Mouse (Mus musculus): ENCODE data around the gene Frmpd4. TPM values are rescaled to one million over a fixed set of nuclear protein-coding genes. Genes with fewer than 3 reads are reported as not detected.

Frmpd4 gene
- polyA plus RNA-seq, 1 experiment = 0.05 TPM

DNA sequence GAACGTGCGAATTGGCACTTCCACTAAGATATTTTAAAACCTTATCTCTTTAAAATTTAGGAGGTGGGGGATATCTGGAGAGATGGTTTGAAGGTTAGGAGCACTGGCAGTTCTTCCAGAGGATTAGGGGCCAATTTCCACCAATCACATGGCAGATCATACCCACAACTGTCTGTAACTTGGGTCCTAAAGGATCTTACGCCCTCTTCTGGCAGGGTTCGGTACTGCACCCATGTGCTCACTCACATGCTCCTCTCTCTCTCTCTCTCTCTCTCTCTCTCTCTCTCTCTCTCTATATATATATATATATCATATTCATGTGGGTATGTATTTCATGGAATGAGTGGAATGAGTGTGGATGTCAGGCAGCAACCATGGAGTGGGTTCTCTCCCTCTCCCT lies 759.7 kb downstream of the Frmpd4 start:
- H3K79me2 ChIP-seq (ENCODE audit: control insufficient read depth, insufficient read depth) = no peaks in the 10 kb centered on the region
- H3K36me3 ChIP-seq (ENCODE audit: control insufficient read depth, insufficient read depth) = no peaks in the 10 kb centered on the region
- TF ChIP-seq TCF12 (IDR thresholded peaks at IDR 0.05; ENCODE audit: insufficient read depth, poor library complexity, severe bottlenecking) (no peak), E2F4 (IDR thresholded peaks at IDR 0.05; ENCODE audit: insufficient read depth) (no peak), MYOD1 (IDR thresholded peaks at IDR 0.05; ENCODE audit: control insufficient read depth in 1 of 3, insufficient read length in 2 of 3, low read depth in 2 of 3) (no peak), POLR2A (IDR thresholded peaks at IDR 0.05; ENCODE audit: insufficient read length, low read depth) (no peak), SRF (IDR thresholded peaks at IDR 0.05; ENCODE audit: control insufficient read depth, insufficient read length, low read depth) (no peak), USF1 (IDR thresholded peaks at IDR 0.05; ENCODE audit: low read depth) (no peak), REST (IDR thresholded peaks at IDR 0.05; ENCODE audit: insufficient read depth, insufficient read length) (no peak), CEBPB (IDR thresholded peaks at IDR 0.05; ENCODE audit: insufficient read depth, poor library complexity, severe bottlenecking) (no peak), MAX (IDR thresholded peaks at IDR 0.05; ENCODE audit: low read depth) (no peak), POLR2AphosphoS2 (IDR thresholded peaks at IDR 0.05; ENCODE audit: insufficient read length, low read depth) (no peak), TCF3 (IDR thresholded peaks at IDR 0.05; ENCODE audit: insufficient read length, low read depth) (no peak), MYOG (IDR thresholded peaks at IDR 0.05; ENCODE audit: control insufficient read depth in 1 of 3, insufficient read depth in 1 of 3, insufficient read length in 2 of 3, low read depth in 2 of 3) (no peak)
- H3K4me3 ChIP-seq = no peak overlapping the region
- no peaks in the 10 kb centered on the region for H3K27me3 ChIP-seq (ENCODE audit: control insufficient read depth, insufficient read depth, insufficient read length)
- H3ac ChIP-seq (ENCODE audit: control insufficient read depth, insufficient read length) = no peak overlapping the region
- no peak overlapping the region for H3K4me2 ChIP-seq (ENCODE audit: low read depth)

DNA sequence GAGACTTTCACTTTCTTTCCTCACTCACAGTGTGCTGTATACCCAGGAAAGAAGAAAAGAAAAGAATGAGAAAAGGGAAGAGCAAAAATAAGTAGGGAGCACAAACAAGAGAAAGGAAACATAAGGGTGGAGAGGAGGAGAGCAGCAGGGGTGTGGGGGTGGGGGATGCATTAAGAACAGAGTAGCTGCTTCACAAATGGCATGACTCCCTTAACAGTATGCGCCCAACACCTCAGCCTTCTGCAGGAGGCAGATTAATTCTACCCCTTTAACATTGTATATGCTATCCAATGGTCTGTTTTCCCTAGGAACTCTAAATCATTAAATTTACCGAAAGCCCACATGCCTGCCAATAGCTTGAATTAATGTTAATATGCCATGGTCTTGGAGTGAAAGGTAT lies 766.9 kb downstream of the Frmpd4 start:
- TF ChIP-seq E2F4 (IDR thresholded peaks at IDR 0.05; ENCODE audit: insufficient read depth) = no peak
- TF ChIP-seq MYOD1 (IDR thresholded peaks at IDR 0.05; ENCODE audit: control insufficient read depth in 1 of 3, insufficient read length in 2 of 3, low read depth in 2 of 3) = no peak
- no peak for TF ChIP-seq CEBPB (IDR thresholded peaks at IDR 0.05; ENCODE audit: insufficient read depth, poor library complexity, severe bottlenecking)
- TF ChIP-seq TCF12 (IDR thresholded peaks at IDR 0.05; ENCODE audit: insufficient read depth, poor library complexity, severe bottlenecking) = no peak
- TF ChIP-seq POLR2AphosphoS2 (IDR thresholded peaks at IDR 0.05; ENCODE audit: insufficient read length, low read depth) = no peak
- TF ChIP-seq USF1 (IDR thresholded peaks at IDR 0.05; ENCODE audit: low read depth) = no peak
- no peak for TF ChIP-seq POLR2A (IDR thresholded peaks at IDR 0.05; ENCODE audit: insufficient read length, low read depth)
- no peak for TF ChIP-seq MAX (IDR thresholded peaks at IDR 0.05; ENCODE audit: low read depth)
- TF ChIP-seq REST (IDR thresholded peaks at IDR 0.05; ENCODE audit: insufficient read depth, insufficient read length) = no peak
- Histone ChIP-seq H3K27me3 (ENCODE audit: control insufficient read depth, insufficient read depth, insufficient read length) (no peaks in the 10 kb centered on the region), H3K4me3 (no peak overlapping the region), H3K4me2 (ENCODE audit: low read depth) (no peak overlapping the region), H3ac (ENCODE audit: control insufficient read depth, insufficient read length) (no peak overlapping the region), H3K36me3 (ENCODE audit: control insufficient read depth, insufficient read depth) (no peaks in the 10 kb centered on the region), H3K79me2 (ENCODE audit: control insufficient read depth, insufficient read depth) (no peaks in the 10 kb centered on the region)

DNA sequence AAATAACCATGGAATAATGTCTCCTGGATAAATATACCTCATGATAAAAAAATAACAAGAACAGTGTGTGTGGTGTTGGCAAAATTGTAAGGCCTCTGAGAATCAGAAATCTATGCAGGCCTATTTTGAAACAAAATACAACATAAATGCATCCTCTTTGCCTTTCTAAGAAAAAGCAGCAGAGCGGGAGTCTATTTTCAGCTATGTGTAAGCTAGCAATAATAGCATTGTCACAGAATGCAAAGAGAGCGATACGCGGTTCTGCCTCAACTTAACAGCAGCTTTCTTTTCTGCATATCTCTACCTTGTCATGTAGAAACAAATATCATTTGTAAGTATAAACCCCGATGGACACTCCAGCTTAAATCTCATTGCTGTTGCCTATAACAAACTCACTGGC lies 768.5 kb downstream of the Frmpd4 start:
- H3K27me3 ChIP-seq (ENCODE audit: control insufficient read depth, insufficient read depth, insufficient read length) = no peaks in the 10 kb centered on the region
- H3K4me3 ChIP-seq = no peak overlapping the region
- no peaks in the 10 kb centered on the region for H3K36me3 ChIP-seq (ENCODE audit: control insufficient read depth, insufficient read depth)
- no peak overlapping the region for H3K4me2 ChIP-seq (ENCODE audit: low read depth)
- H3K79me2 ChIP-seq (ENCODE audit: control insufficient read depth, insufficient read depth) = no peaks in the 10 kb centered on the region
- no peak overlapping the region for H3ac ChIP-seq (ENCODE audit: control insufficient read depth, insufficient read length)
- no peak for TF ChIP-seq POLR2AphosphoS2 (IDR thresholded peaks at IDR 0.05; ENCODE audit: insufficient read length, low read depth)
- no peak for TF ChIP-seq TCF3 (IDR thresholded peaks at IDR 0.05; ENCODE audit: insufficient read length, low read depth)
- no peak for TF ChIP-seq POLR2A (IDR thresholded peaks at IDR 0.05; ENCODE audit: insufficient read length, low read depth)
- no peak for TF ChIP-seq CEBPB (IDR thresholded peaks at IDR 0.05; ENCODE audit: insufficient read depth, poor library complexity, severe bottlenecking)
- TF ChIP-seq E2F4 (IDR thresholded peaks at IDR 0.05; ENCODE audit: insufficient read depth) = no peak

DNA sequence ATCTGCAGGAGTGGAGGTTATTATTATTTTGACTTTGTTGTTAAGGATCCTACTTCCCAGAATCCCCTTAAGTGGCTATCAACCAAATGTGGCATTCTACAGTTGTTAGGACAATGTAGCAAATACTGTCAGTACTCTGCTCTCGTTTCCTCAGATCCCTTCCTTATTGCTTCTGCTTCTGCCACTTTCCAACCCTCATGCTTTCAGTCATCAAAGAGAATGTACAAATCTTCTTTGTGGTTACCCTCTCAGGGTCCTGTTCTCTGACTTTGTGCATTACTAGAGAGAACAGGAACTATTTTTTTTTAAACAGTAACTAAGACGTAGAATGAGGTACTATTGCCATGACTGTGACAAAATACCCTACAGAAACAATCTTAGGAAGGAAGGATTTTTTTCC lies 788.3 kb downstream of the Frmpd4 start:
- TF ChIP-seq MYOD1 (IDR thresholded peaks at IDR 0.05; ENCODE audit: control insufficient read depth in 1 of 3, insufficient read length in 2 of 3, low read depth in 2 of 3) = no peak
- no peak for TF ChIP-seq MAX (IDR thresholded peaks at IDR 0.05; ENCODE audit: low read depth)
- TF ChIP-seq CEBPB (IDR thresholded peaks at IDR 0.05; ENCODE audit: insufficient read depth, poor library complexity, severe bottlenecking) = no peak
- TF ChIP-seq POLR2A (IDR thresholded peaks at IDR 0.05; ENCODE audit: insufficient read length, low read depth) = no peak
- no peak for TF ChIP-seq E2F4 (IDR thresholded peaks at IDR 0.05; ENCODE audit: insufficient read depth)
- TF ChIP-seq SRF (IDR thresholded peaks at IDR 0.05; ENCODE audit: control insufficient read depth, insufficient read length, low read depth) = no peak
- TF ChIP-seq TCF12 (IDR thresholded peaks at IDR 0.05; ENCODE audit: insufficient read depth, poor library complexity, severe bottlenecking) = no peak
- no peak for TF ChIP-seq MYOG (IDR thresholded peaks at IDR 0.05; ENCODE audit: control insufficient read depth in 1 of 3, insufficient read depth in 1 of 3, insufficient read length in 2 of 3, low read depth in 2 of 3)
- no peak for TF ChIP-seq POLR2AphosphoS2 (IDR thresholded peaks at IDR 0.05; ENCODE audit: insufficient read length, low read depth)
- TF ChIP-seq TCF3 (IDR thresholded peaks at IDR 0.05; ENCODE audit: insufficient read length, low read depth) = no peak
- TF ChIP-seq REST (IDR thresholded peaks at IDR 0.05; ENCODE audit: insufficient read depth, insufficient read length) = no peak
- no peak for TF ChIP-seq USF1 (IDR thresholded peaks at IDR 0.05; ENCODE audit: low read depth)
- Histone ChIP-seq H3K4me3 (no peak overlapping the region), H3K79me2 (ENCODE audit: control insufficient read depth, insufficient read depth) (no peaks in the 10 kb centered on the region), H3K36me3 (ENCODE audit: control insufficient read depth, insufficient read depth) (no peaks in the 10 kb centered on the region), H3ac (ENCODE audit: control insufficient read depth, insufficient read length) (no peak overlapping the region), H3K27me3 (ENCODE audit: control insufficient read depth, insufficient read depth, insufficient read length) (no peaks in the 10 kb centered on the region), H3K4me2 (ENCODE audit: low read depth) (peak overlapping the region; percentile 5)

DNA sequence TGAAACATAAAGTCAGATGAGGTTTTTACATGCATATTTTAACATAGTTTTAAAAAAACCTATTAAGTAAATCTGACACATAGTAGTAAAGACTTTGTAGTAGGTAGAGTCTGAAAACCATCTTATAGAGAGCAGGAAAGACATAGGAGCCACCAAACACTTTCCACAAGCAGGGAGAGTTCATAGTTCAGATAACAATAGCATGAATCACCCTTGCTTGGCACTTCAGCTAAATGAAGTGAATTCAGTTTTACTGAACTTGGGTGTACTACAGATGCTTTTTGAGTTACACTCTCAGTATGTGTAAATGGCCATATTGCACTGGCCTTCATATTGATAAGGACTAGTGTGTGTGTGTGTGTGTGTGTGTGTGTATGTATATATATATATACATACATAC lies 793.5 kb downstream of the Frmpd4 start:
- Histone ChIP-seq H3K36me3 (ENCODE audit: control insufficient read depth, insufficient read depth) (no peaks in the 10 kb centered on the region), H3ac (ENCODE audit: control insufficient read depth, insufficient read length) (no peak overlapping the region), H3K4me3 (no peak overlapping the region), H3K4me2 (ENCODE audit: low read depth) (no peak overlapping the region), H3K79me2 (ENCODE audit: control insufficient read depth, insufficient read depth) (no peaks in the 10 kb centered on the region), H3K27me3 (ENCODE audit: control insufficient read depth, insufficient read depth, insufficient read length) (no peaks in the 10 kb centered on the region)
- no peak for TF ChIP-seq CEBPB (IDR thresholded peaks at IDR 0.05; ENCODE audit: insufficient read depth, poor library complexity, severe bottlenecking)
- TF ChIP-seq REST (IDR thresholded peaks at IDR 0.05; ENCODE audit: insufficient read depth, insufficient read length) = no peak
- TF ChIP-seq SRF (IDR thresholded peaks at IDR 0.05; ENCODE audit: control insufficient read depth, insufficient read length, low read depth) = no peak
- TF ChIP-seq MAX (IDR thresholded peaks at IDR 0.05; ENCODE audit: low read depth) = no peak
- TF ChIP-seq POLR2A (IDR thresholded peaks at IDR 0.05; ENCODE audit: insufficient read length, low read depth) = no peak
- no peak for TF ChIP-seq MYOG (IDR thresholded peaks at IDR 0.05; ENCODE audit: control insufficient read depth in 1 of 3, insufficient read depth in 1 of 3, insufficient read length in 2 of 3, low read depth in 2 of 3)
- TF ChIP-seq TCF12 (IDR thresholded peaks at IDR 0.05; ENCODE audit: insufficient read depth, poor library complexity, severe bottlenecking) = no peak
- no peak for TF ChIP-seq TCF3 (IDR thresholded peaks at IDR 0.05; ENCODE audit: insufficient read length, low read depth)
- no peak for TF ChIP-seq USF1 (IDR thresholded peaks at IDR 0.05; ENCODE audit: low read depth)
- TF ChIP-seq MYOD1 (IDR thresholded peaks at IDR 0.05; ENCODE audit: control insufficient read depth in 1 of 3, insufficient read length in 2 of 3, low read depth in 2 of 3) = no peak
- no peak for TF ChIP-seq E2F4 (IDR thresholded peaks at IDR 0.05; ENCODE audit: insufficient read depth)
- TF ChIP-seq POLR2AphosphoS2 (IDR thresholded peaks at IDR 0.05; ENCODE audit: insufficient read length, low read depth) = no peak

All from myocyte (in vitro differentiated cells).